Mouse (Mus musculus): Measurements from ENCODE around the gene Gm5901. TPM values are rescaled to one million over a fixed set of nuclear protein-coding genes. Genes with fewer than 3 reads are reported as not detected.
A peak's percentile ranks its signal among the peaks of the same experiment; 100 is the strongest.
"Not testable (repeated sequence)": the region's sequence is repeated elsewhere in the genome, so short reads cannot be mapped to it uniquely, and the experiment has no call there.

The Gm5901 gene
- not detected in 2 replicates for polyA plus RNA-seq (2014; fragmentation: Nextera tagmentation; extraction: Ambion mirVana)

GRCm38 (mm10) chr7:105374866-105375265 is at the start of gene Gm5901:
Gene Gm5901 (plus strand): TSS chr7:105375038.
- DNase-seq (ENCODE audit: low spot score) (no peak), ATAC-seq (ENCODE audit: low FRiP score) (no peak)
- H3K27me3 ChIP-seq (ENCODE audit: control insufficient read depth, insufficient read depth, low read length) = no peaks in the 10 kb centered on the region
- H3K9me3 ChIP-seq (ENCODE audit: control insufficient read depth, low read length) = no peaks in the 10 kb centered on the region
- 96% methylated on average over 1 of the region's 1 CpGs for WGBS
- H3K27ac ChIP-seq = no peak within 1 kb of the TSS
- H3K36me3 ChIP-seq (replicated peaks; ENCODE audit: control insufficient read depth, insufficient read depth) = peaks cover 83% of the 10 kb centered on the region
- no peak within 1 kb of the TSS for H3K4me2 ChIP-seq (replicated peaks)
- H3K4me3 ChIP-seq (replicated peaks; ENCODE audit: low read length) = no peak within 1 kb of the TSS
- H3K4me1 ChIP-seq (replicated peaks; ENCODE audit: control insufficient read depth, insufficient read depth, low read length) = no peaks in the 10 kb centered on the region
- no peak within 1 kb of the TSS for H3K9ac ChIP-seq

GRCm38 (mm10) chr7:105325302-105325701 is 49.5 kb upstream of the Gm5901 start:
- H3K27ac ChIP-seq = no peak overlapping the region
- DNase-seq (ENCODE audit: low spot score) (no peak), ATAC-seq (ENCODE audit: low FRiP score) (no peak)
- no peak overlapping the region for H3K4me2 ChIP-seq (replicated peaks)
- H3K27me3 ChIP-seq (ENCODE audit: control insufficient read depth, insufficient read depth, low read length) = no peaks in the 10 kb centered on the region
- H3K36me3 ChIP-seq (replicated peaks; ENCODE audit: control insufficient read depth, insufficient read depth) = no peaks in the 10 kb centered on the region
- H3K4me1 ChIP-seq (replicated peaks; ENCODE audit: control insufficient read depth, insufficient read depth, low read length) = no peaks in the 10 kb centered on the region
- no peaks in the 10 kb centered on the region for H3K9me3 ChIP-seq (ENCODE audit: control insufficient read depth, low read length)
- H3K9ac ChIP-seq = no peak overlapping the region
- WGBS = 82% methylated on average over 2 of the region's 2 CpGs
- no peak overlapping the region for H3K4me3 ChIP-seq (replicated peaks; ENCODE audit: low read length)

GRCm38 (mm10) chr7:105334004-105334403 is 40.8 kb upstream of the Gm5901 start, which contains the start of gene Olfr690:
Gene Olfr690 (minus strand): TSS chr7:105334104.
- H3K9ac ChIP-seq = no peak within 1 kb of the TSS
- H3K4me2 ChIP-seq (replicated peaks) = no peak within 1 kb of the TSS
- no peaks in the 10 kb centered on the region for H3K9me3 ChIP-seq (ENCODE audit: control insufficient read depth, low read length)
- no peaks in the 10 kb centered on the region for H3K27me3 ChIP-seq (ENCODE audit: control insufficient read depth, insufficient read depth, low read length)
- H3K36me3 ChIP-seq (replicated peaks; ENCODE audit: control insufficient read depth, insufficient read depth) = no peaks in the 10 kb centered on the region
- no peak within 1 kb of the TSS for H3K27ac ChIP-seq
- 91% methylated on average over 1 of the region's 1 CpGs for WGBS
- DNase-seq (ENCODE audit: low spot score) = no peak
- H3K4me3 ChIP-seq (replicated peaks; ENCODE audit: low read length) = no peak within 1 kb of the TSS
- H3K4me1 ChIP-seq (replicated peaks; ENCODE audit: control insufficient read depth, insufficient read depth, low read length) = no peaks in the 10 kb centered on the region
- no peak for ATAC-seq (ENCODE audit: low FRiP score)

GRCm38 (mm10) chr7:105342170-105342569 is 32.7 kb upstream of the Gm5901 start, which contains the start of gene Olfr691:
Gene Olfr691 (minus strand): TSS chr7:105342270.
- no peak within 1 kb of the TSS for H3K9ac ChIP-seq
- no peak for ATAC-seq (ENCODE audit: low FRiP score)
- DNase-seq (ENCODE audit: low spot score) = no peak
- H3K4me3 ChIP-seq (replicated peaks; ENCODE audit: low read length) = no peak within 1 kb of the TSS
- no peaks in the 10 kb centered on the region for H3K36me3 ChIP-seq (replicated peaks; ENCODE audit: control insufficient read depth, insufficient read depth)
- WGBS = 57% methylated on average over 1 of the region's 1 CpGs
- H3K4me1 ChIP-seq (replicated peaks; ENCODE audit: control insufficient read depth, insufficient read depth, low read length) = no peaks in the 10 kb centered on the region
- H3K4me2 ChIP-seq (replicated peaks) = no peak within 1 kb of the TSS
- no peaks in the 10 kb centered on the region for H3K27me3 ChIP-seq (ENCODE audit: control insufficient read depth, insufficient read depth, low read length)
- no peaks in the 10 kb centered on the region for H3K9me3 ChIP-seq (ENCODE audit: control insufficient read depth, low read length)
- no peak within 1 kb of the TSS for H3K27ac ChIP-seq

GRCm38 (mm10) chr7:105342752-105343151 is 32.1 kb upstream of the Gm5901 start:
- Histone ChIP-seq H3K4me3 (replicated peaks; ENCODE audit: low read length) (no peak overlapping the region), H3K9me3 (ENCODE audit: control insufficient read depth, low read length) (no peaks in the 10 kb centered on the region), H3K27ac (no peak overlapping the region), H3K36me3 (replicated peaks; ENCODE audit: control insufficient read depth, insufficient read depth) (no peaks in the 10 kb centered on the region), H3K27me3 (ENCODE audit: control insufficient read depth, insufficient read depth, low read length) (no peaks in the 10 kb centered on the region), H3K9ac (no peak overlapping the region), H3K4me1 (replicated peaks; ENCODE audit: control insufficient read depth, insufficient read depth, low read length) (no peaks in the 10 kb centered on the region), H3K4me2 (replicated peaks) (no peak overlapping the region)
- no peak for DNase-seq (ENCODE audit: low spot score)
- 75% methylated on average over 2 of the region's 2 CpGs for WGBS
- ATAC-seq (ENCODE audit: low FRiP score) = no peak

- H3K4me2 ChIP-seq (replicated peaks); H3K27me3 ChIP-seq (ENCODE audit: control insufficient read depth, insufficient read depth, low read length); H3K9me3 ChIP-seq (ENCODE audit: control insufficient read depth, low read length); H3K4me3 ChIP-seq (replicated peaks; ENCODE audit: low read length); H3K27ac ChIP-seq; H3K4me1 ChIP-seq (replicated peaks; ENCODE audit: control insufficient read depth, insufficient read depth, low read length); H3K9ac ChIP-seq; DNase-seq (ENCODE audit: low spot score); H3K36me3 ChIP-seq (replicated peaks; ENCODE audit: control insufficient read depth, insufficient read depth): not testable (repeated sequence)
- WGBS = no CpG with 5 or more reads among the region's 5 CpGs
- peak; percentile 55; the same call in 1 of the 2 replicates for ATAC-seq (ENCODE audit: low FRiP score)
These were observed 18.8 kb upstream of the Gm5901 start for GRCm38 (mm10) chr7:105356064-105356463.

- H3K9ac ChIP-seq; H3K27ac ChIP-seq; DNase-seq (ENCODE audit: low spot score); H3K9me3 ChIP-seq (ENCODE audit: control insufficient read depth, low read length); H3K4me1 ChIP-seq (replicated peaks; ENCODE audit: control insufficient read depth, insufficient read depth, low read length); H3K4me2 ChIP-seq (replicated peaks); H3K4me3 ChIP-seq (replicated peaks; ENCODE audit: low read length); H3K36me3 ChIP-seq (replicated peaks; ENCODE audit: control insufficient read depth, insufficient read depth); H3K27me3 ChIP-seq (ENCODE audit: control insufficient read depth, insufficient read depth, low read length): not testable (repeated sequence)
- peak; percentile 90 for ATAC-seq (ENCODE audit: low FRiP score)
- WGBS = 97% methylated on average over 1 of the region's 2 CpGs
These were observed 18.4 kb upstream of the Gm5901 start for GRCm38 (mm10) chr7:105356487-105356886.

- Histone ChIP-seq H3K4me2 (replicated peaks) (no peak overlapping the region), H3K9me3 (ENCODE audit: control insufficient read depth, low read length) (no peaks in the 10 kb centered on the region), H3K4me3 (replicated peaks; ENCODE audit: low read length) (no peak overlapping the region), H3K9ac (no peak overlapping the region), H3K4me1 (replicated peaks; ENCODE audit: control insufficient read depth, insufficient read depth, low read length) (no peaks in the 10 kb centered on the region), H3K27me3 (ENCODE audit: control insufficient read depth, insufficient read depth, low read length) (no peaks in the 10 kb centered on the region), H3K36me3 (replicated peaks; ENCODE audit: control insufficient read depth, insufficient read depth) (no peaks in the 10 kb centered on the region), H3K27ac (no peak overlapping the region)
- no peak for DNase-seq (ENCODE audit: low spot score)
- WGBS = 83% methylated on average over 2 of the region's 2 CpGs
- ATAC-seq (ENCODE audit: low FRiP score) = no peak
These were observed 13.1 kb upstream of the Gm5901 start for GRCm38 (mm10) chr7:105361713-105362112.

GRCm38 (mm10) chr7:105367268-105367667 is 7.6 kb upstream of the Gm5901 start:
- no peaks in the 10 kb centered on the region for H3K9me3 ChIP-seq (ENCODE audit: control insufficient read depth, low read length)
- no peak overlapping the region for H3K9ac ChIP-seq
- H3K27ac ChIP-seq = no peak overlapping the region
- DNase-seq (ENCODE audit: low spot score) (no peak), ATAC-seq (ENCODE audit: low FRiP score) (no peak)
- H3K4me1 ChIP-seq (replicated peaks; ENCODE audit: control insufficient read depth, insufficient read depth, low read length) = no peaks in the 10 kb centered on the region
- no peaks in the 10 kb centered on the region for H3K27me3 ChIP-seq (ENCODE audit: control insufficient read depth, insufficient read depth, low read length)
- no peak overlapping the region for H3K4me2 ChIP-seq (replicated peaks)
- H3K36me3 ChIP-seq (replicated peaks; ENCODE audit: control insufficient read depth, insufficient read depth) = peaks cover 13% of the 10 kb centered on the region
- no peak overlapping the region for H3K4me3 ChIP-seq (replicated peaks; ENCODE audit: low read length)
- 94% methylated on average over 5 of the region's 5 CpGs for WGBS

- Histone ChIP-seq H3K27me3 (ENCODE audit: control insufficient read depth, insufficient read depth, low read length) (no peaks in the 10 kb centered on the region), H3K4me3 (replicated peaks; ENCODE audit: low read length) (no peak within 1 kb of the TSS), H3K4me1 (replicated peaks; ENCODE audit: control insufficient read depth, insufficient read depth, low read length) (no peaks in the 10 kb centered on the region), H3K36me3 (replicated peaks; ENCODE audit: control insufficient read depth, insufficient read depth) (peaks cover 19% of the 10 kb centered on the region), H3K9ac (no peak within 1 kb of the TSS), H3K4me2 (replicated peaks) (no peak within 1 kb of the TSS), H3K9me3 (ENCODE audit: control insufficient read depth, low read length) (no peaks in the 10 kb centered on the region), H3K27ac (no peak within 1 kb of the TSS)
- DNase-seq (ENCODE audit: low spot score) = no peak
- WGBS = 93% methylated on average over 1 of the region's 1 CpGs
- no peak for ATAC-seq (ENCODE audit: low FRiP score)
These were observed 6.9 kb upstream of the Gm5901 start, which contains the start of gene Olfr692 for GRCm38 (mm10) chr7:105367930-105368329. Gene Olfr692 (plus strand): TSS chr7:105368230.
